Mouse (Mus musculus) brown adipose tissue, adult 24 weeks (tissue): Measurements from ENCODE around the gene Ccdc121. TPM values are rescaled to one million over a fixed set of nuclear protein-coding genes. Genes with fewer than 3 reads are reported as not detected.

ENCODE experiments used
- H3K27ac ChIP-seq: fragments of 200-500 bp; replicated peaks from 2 replicates; pipeline ENCODE4 v1.5.1; 2012; ENCODE audit warnings: low read depth, mild to moderate bottlenecking, low read length
- H3K4me1 ChIP-seq: fragments of 200-500 bp; 2 replicates; pipeline ENCODE4 v1.6.1; 2012; ENCODE audit warnings: low read length, mixed read lengths; ENCODE audit not compliant: control insufficient read depth, insufficient read depth, insufficient read length
- H3K4me3 ChIP-seq: fragments of 200-500 bp; 2 replicates; pipeline ENCODE4 v1.5.1; 2012; ENCODE audit warnings: low read depth, mild to moderate bottlenecking, low read length, moderate library complexity; ENCODE audit not compliant: insufficient read depth
- polyA plus RNA-seq: library from polyadenylated mRNA; stranded (reverse); fragments of >200 nt; gene quantifications from 2 replicates; pipeline ENCODE4 v1.2.4, GENCODE M21; 2012; ENCODE audit not compliant: missing spikeins, insufficient read depth, insufficient read length

The Ccdc121 gene
- not detected in 2 replicates for polyA plus RNA-seq

GRCm38 (mm10) chr1:181511307-181511706 is at the start of gene Ccdc121:
TSS of gene Ccdc121 (minus strand) at chr1:181511451.
- H3K27ac ChIP-seq, result no peak within 1 kb of the TSS
- no peak within 1 kb of the TSS for H3K4me3 ChIP-seq
- H3K4me1 ChIP-seq, result no peaks in the 10 kb centered on the region

- no peak overlapping the region for H3K27ac ChIP-seq
- H3K4me3 ChIP-seq, result no peak overlapping the region
- no peaks in the 10 kb centered on the region for H3K4me1 ChIP-seq
Observed at GRCm38 (mm10) chr1:181560325-181560724, 49.1 kb upstream of the Ccdc121 start.

- Histone ChIP-seq H3K4me1 (no peaks in the 10 kb centered on the region), H3K4me3 (no peak overlapping the region), H3K27ac (no peak overlapping the region)
Observed at GRCm38 (mm10) chr1:181559655-181560054, 48.4 kb upstream of the Ccdc121 start.

GRCm38 (mm10) chr1:181555475-181555874 is 44.2 kb upstream of the Ccdc121 start:
- no peaks in the 10 kb centered on the region for H3K4me1 ChIP-seq
- H3K4me3 ChIP-seq, result no peak overlapping the region
- H3K27ac ChIP-seq, result no peak overlapping the region

GRCm38 (mm10) chr1:181552533-181553410 is 41.5 kb upstream of the Ccdc121 start:
- H3K4me3 ChIP-seq, result no peak overlapping the region
- H3K27ac ChIP-seq, result no peak overlapping the region
- H3K4me1 ChIP-seq, result no peaks in the 10 kb centered on the region

GRCm38 (mm10) chr1:181550826-181551225 is 39.6 kb upstream of the Ccdc121 start:
- H3K4me1 ChIP-seq, result no peaks in the 10 kb centered on the region
- H3K27ac ChIP-seq, result no peak overlapping the region
- no peak overlapping the region for H3K4me3 ChIP-seq

GRCm38 (mm10) chr1:181549987-181550386 is 38.7 kb upstream of the Ccdc121 start:
- Histone ChIP-seq H3K27ac (no peak overlapping the region), H3K4me1 (no peaks in the 10 kb centered on the region), H3K4me3 (no peak overlapping the region)

GRCm38 (mm10) chr1:181545044-181545772 is 34.0 kb upstream of the Ccdc121 start:
- Histone ChIP-seq H3K4me3 (no peak overlapping the region), H3K27ac (no peak overlapping the region), H3K4me1 (no peaks in the 10 kb centered on the region)

- H3K27ac ChIP-seq, result no peak overlapping the region
- H3K4me3 ChIP-seq, result no peak overlapping the region
- no peaks in the 10 kb centered on the region for H3K4me1 ChIP-seq
Observed at GRCm38 (mm10) chr1:181543711-181544383, 32.6 kb upstream of the Ccdc121 start.

- no peak overlapping the region for H3K4me3 ChIP-seq
- no peak overlapping the region for H3K27ac ChIP-seq
- no peaks in the 10 kb centered on the region for H3K4me1 ChIP-seq
Observed at GRCm38 (mm10) chr1:181539846-181540769, 28.9 kb upstream of the Ccdc121 start.

GRCm38 (mm10) chr1:181537627-181538525 is 26.6 kb upstream of the Ccdc121 start:
- Histone ChIP-seq H3K4me1 (no peaks in the 10 kb centered on the region), H3K27ac (no peak overlapping the region), H3K4me3 (no peak overlapping the region)

GRCm38 (mm10) chr1:181535165-181535873 is 24.1 kb upstream of the Ccdc121 start:
- no peak overlapping the region for H3K4me3 ChIP-seq
- no peak overlapping the region for H3K27ac ChIP-seq
- no peaks in the 10 kb centered on the region for H3K4me1 ChIP-seq

- no peak overlapping the region for H3K27ac ChIP-seq
Observed at GRCm38 (mm10) chr1:181529368-181529767, 18.1 kb upstream of the Ccdc121 start.

More at GRCm38 (mm10) chr1:181529368-181529767, 18.1 kb upstream of the Ccdc121 start:
- no peaks in the 10 kb centered on the region for H3K4me1 ChIP-seq
- no peak overlapping the region for H3K4me3 ChIP-seq
